Mouse (Mus musculus) thymus, adult 2 months (tissue): ENCODE results near the gene Tspan9.

Experiments used
- CTCF ChIP-seq: fragments of 200-500 bp; IDR thresholded peaks from 2 replicates; pipeline ENCODE4 v1.5.1; 2012; ENCODE audit warnings: mild to moderate bottlenecking, control low read depth, low read length, moderate library complexity, borderline replicate concordance; ENCODE audit not compliant: control insufficient read depth, poor library complexity, insufficient read depth; ENCODE audit errors: extremely low read depth
- POLR2A ChIP-seq: fragments of 200-500 bp; IDR thresholded peaks from 2 replicates; pipeline ENCODE4 v1.6.1; 2012; ENCODE audit warnings: mild to moderate bottlenecking, low read length, control low read depth, moderate library complexity; ENCODE audit not compliant: control insufficient read depth, poor library complexity, insufficient read depth; ENCODE audit errors: extremely low read depth

GRCm38 (mm10) chr6:128015304-128015703, 128.1 kb downstream of the Tspan9 start:
- TF ChIP-seq CTCF, result no peak
- TF ChIP-seq POLR2A, result no peak
